Mouse (Mus musculus): ENCODE results near the gene Cd6. TPM values are rescaled to one million over a fixed set of nuclear protein-coding genes. Genes with fewer than 3 reads are reported as not detected.

The Cd6 gene
- not detected in 2 replicates for polyA plus RNA-seq (2015; fragmentation: Nextera tagmentation; extraction: Ambion mirVana)

GRCm38 (mm10) chr19:10829436-10830175 is at the start of gene Cd6:
Gene Cd6, minus strand, starts transcription at chr19:10830058.
- H3K27me3 ChIP-seq = no peaks in the 10 kb centered on the region
- no peak within 1 kb of the TSS for H3K4me3 ChIP-seq
- H3K9me3 ChIP-seq = no peaks in the 10 kb centered on the region
- no peak within 1 kb of the TSS for H3K9ac ChIP-seq
- no peaks in the 10 kb centered on the region for H3K36me3 ChIP-seq
- no peak within 1 kb of the TSS for H3K27ac ChIP-seq
- ATAC-seq (ENCODE audit: insufficient number of reproducible peaks, low FRiP score, low TSS enrichment, low read depth) = no peak
- WGBS = 87% methylated on average over 16 of the region's 16 CpGs
- no peaks in the 10 kb centered on the region for H3K4me1 ChIP-seq
- H3K4me2 ChIP-seq = no peak within 1 kb of the TSS

- no peak for ATAC-seq (ENCODE audit: insufficient number of reproducible peaks, low FRiP score, low TSS enrichment, low read depth)
- Histone ChIP-seq H3K4me1 (peaks cover 17% of the 10 kb centered on the region), H3K9ac (no peak overlapping the region), H3K27ac (no peak overlapping the region), H3K9me3 (no peaks in the 10 kb centered on the region), H3K36me3 (peaks cover 22% of the 10 kb centered on the region), H3K27me3 (no peaks in the 10 kb centered on the region), H3K4me3 (no peak overlapping the region), H3K4me2 (no peak overlapping the region)
- 87% methylated on average over 7 of the region's 7 CpGs for WGBS
Observed at GRCm38 (mm10) chr19:10878201-10878837, 48.5 kb upstream of the Cd6 start.

- ATAC-seq (ENCODE audit: insufficient number of reproducible peaks, low FRiP score, low TSS enrichment, low read depth) = no peak
- H3K27ac ChIP-seq = no peak overlapping the region
- peaks cover 30% of the 10 kb centered on the region for H3K4me1 ChIP-seq
- H3K4me3 ChIP-seq = no peak overlapping the region
- no peak overlapping the region for H3K9ac ChIP-seq
- no peak overlapping the region for H3K4me2 ChIP-seq
- H3K27me3 ChIP-seq = no peaks in the 10 kb centered on the region
- peaks cover 48% of the 10 kb centered on the region for H3K36me3 ChIP-seq
- 75% methylated on average over 14 of the region's 14 CpGs for WGBS
- no peaks in the 10 kb centered on the region for H3K9me3 ChIP-seq
Observed at GRCm38 (mm10) chr19:10871328-10871961, 41.6 kb upstream of the Cd6 start.

- peaks cover 54% of the 10 kb centered on the region for H3K36me3 ChIP-seq
- 85% methylated on average over 3 of the region's 3 CpGs for WGBS
Observed at GRCm38 (mm10) chr19:10870676-10871075, 40.8 kb upstream of the Cd6 start.

GRCm38 (mm10) chr19:10869886-10870527 is 40.1 kb upstream of the Cd6 start, which contains the start of gene Tmem132a:
Gene Tmem132a, minus strand, starts transcription at chr19:10869940.
- H3K27ac ChIP-seq = peak within 1 kb of the TSS; percentile 93
- H3K9ac ChIP-seq = peak within 1 kb of the TSS; percentile 85
- H3K36me3 ChIP-seq = peaks cover 57% of the 10 kb centered on the region
- peak within 1 kb of the TSS; percentile 81 for H3K4me2 ChIP-seq
- no peak for ATAC-seq (ENCODE audit: insufficient number of reproducible peaks, low FRiP score, low TSS enrichment, low read depth)
- peak within 1 kb of the TSS; percentile 85 for H3K4me3 ChIP-seq
- H3K9me3 ChIP-seq = no peaks in the 10 kb centered on the region
- no peaks in the 10 kb centered on the region for H3K27me3 ChIP-seq
- WGBS = 2% methylated on average over 8 of the region's 8 CpGs
- H3K4me1 ChIP-seq = peaks cover 30% of the 10 kb centered on the region

More at GRCm38 (mm10) chr19:10870676-10871075, 40.8 kb upstream of the Cd6 start:
- no peak for ATAC-seq (ENCODE audit: insufficient number of reproducible peaks, low FRiP score, low TSS enrichment, low read depth)
- no peak overlapping the region for H3K4me3 ChIP-seq
- no peaks in the 10 kb centered on the region for H3K9me3 ChIP-seq
- H3K4me1 ChIP-seq = peaks cover 30% of the 10 kb centered on the region
- no peaks in the 10 kb centered on the region for H3K27me3 ChIP-seq
- peak overlapping the region; percentile 93 for H3K27ac ChIP-seq
- H3K4me2 ChIP-seq = no peak overlapping the region
- H3K9ac ChIP-seq = no peak overlapping the region

- no peaks in the 10 kb centered on the region for H3K27me3 ChIP-seq
Observed at GRCm38 (mm10) chr19:10869241-10869885, 39.5 kb upstream of the Cd6 start.

GRCm38 (mm10) chr19:10868623-10869141 is 38.8 kb upstream of the Cd6 start:
- peak overlapping the region; percentile 81 for H3K4me2 ChIP-seq
- ATAC-seq (ENCODE audit: insufficient number of reproducible peaks, low FRiP score, low TSS enrichment, low read depth) = no peak
- no peaks in the 10 kb centered on the region for H3K9me3 ChIP-seq
- H3K4me3 ChIP-seq = peak overlapping the region; percentile 85
- peak overlapping the region; percentile 93; the same call in 1 of the 2 replicates for H3K27ac ChIP-seq
- H3K9ac ChIP-seq = peak overlapping the region; percentile 85
- H3K36me3 ChIP-seq = peaks cover 62% of the 10 kb centered on the region
- H3K4me1 ChIP-seq = peaks cover 30% of the 10 kb centered on the region
- H3K27me3 ChIP-seq = no peaks in the 10 kb centered on the region
- WGBS = 0% methylated on average over 17 of the region's 17 CpGs

More at GRCm38 (mm10) chr19:10869241-10869885, 39.5 kb upstream of the Cd6 start:
- under 1% methylated on average over 43 of the region's 43 CpGs for WGBS
- H3K9me3 ChIP-seq = no peaks in the 10 kb centered on the region
- H3K9ac ChIP-seq = peak overlapping the region; percentile 85
- peaks cover 30% of the 10 kb centered on the region for H3K4me1 ChIP-seq
- H3K4me3 ChIP-seq = peak overlapping the region; percentile 85
- H3K4me2 ChIP-seq = peak overlapping the region; percentile 81
- peak; percentile 78 for ATAC-seq (ENCODE audit: insufficient number of reproducible peaks, low FRiP score, low TSS enrichment, low read depth)
- H3K27ac ChIP-seq = peak overlapping the region; percentile 93
- H3K36me3 ChIP-seq = peaks cover 62% of the 10 kb centered on the region

GRCm38 (mm10) chr19:10867946-10868622 is 38.2 kb upstream of the Cd6 start:
- Histone ChIP-seq H3K4me1 (peaks cover 30% of the 10 kb centered on the region), H3K9me3 (no peaks in the 10 kb centered on the region), H3K9ac (peak overlapping the region; percentile 85), H3K4me3 (peak overlapping the region; percentile 85), H3K36me3 (peaks cover 62% of the 10 kb centered on the region), H3K27me3 (no peaks in the 10 kb centered on the region), H3K27ac (no peak overlapping the region), H3K4me2 (peak overlapping the region; percentile 81)
- WGBS = 23% methylated on average over 5 of the region's 5 CpGs
- ATAC-seq (ENCODE audit: insufficient number of reproducible peaks, low FRiP score, low TSS enrichment, low read depth) = no peak

GRCm38 (mm10) chr19:10866351-10866750 is 36.5 kb upstream of the Cd6 start:
- no peak for ATAC-seq (ENCODE audit: insufficient number of reproducible peaks, low FRiP score, low TSS enrichment, low read depth)
- H3K4me1 ChIP-seq = peaks cover 30% of the 10 kb centered on the region
- no peak overlapping the region for H3K4me3 ChIP-seq
- WGBS = 91% methylated on average over 13 of the region's 13 CpGs
- H3K9me3 ChIP-seq = no peaks in the 10 kb centered on the region
- H3K27ac ChIP-seq = no peak overlapping the region
- no peaks in the 10 kb centered on the region for H3K27me3 ChIP-seq
- H3K4me2 ChIP-seq = no peak overlapping the region
- H3K9ac ChIP-seq = no peak overlapping the region
- H3K36me3 ChIP-seq = peaks cover 62% of the 10 kb centered on the region

- Histone ChIP-seq H3K4me2 (no peak overlapping the region), H3K9me3 (no peaks in the 10 kb centered on the region), H3K36me3 (peaks cover 86% of the 10 kb centered on the region), H3K27ac (no peak overlapping the region), H3K9ac (no peak overlapping the region), H3K27me3 (no peaks in the 10 kb centered on the region), H3K4me3 (no peak overlapping the region), H3K4me1 (no peaks in the 10 kb centered on the region)
- no peak for ATAC-seq (ENCODE audit: insufficient number of reproducible peaks, low FRiP score, low TSS enrichment, low read depth)
- 44% methylated on average over 22 of the region's 22 CpGs for WGBS
Observed at GRCm38 (mm10) chr19:10860072-10860497, 30.2 kb upstream of the Cd6 start.

Data from limb, embryonic 15.5 days (tissue).